Mouse (Mus musculus) ES-E14 (cell line): ENCODE data around the gene Rbm38. TPM values are rescaled to one million over a fixed set of nuclear protein-coding genes. Genes with fewer than 3 reads are reported as not detected.

ENCODE experiments used
- DNase-seq: peaks from one replicate; pipeline ENCODE4 v3.0.0-alpha.2; 2013; ENCODE audit warnings: low read depth, low spot score
- H3K27ac ChIP-seq: 2 replicates; pipeline ENCODE4 v1.5.1; 2012; ENCODE audit warnings: low read depth, mild to moderate bottlenecking, low read length, moderate library complexity, mixed read lengths; ENCODE audit not compliant: poor library complexity, insufficient read depth, severe bottlenecking
- H3K36me3 ChIP-seq: 2 replicates; pipeline ENCODE4 v1.6.1; 2012; ENCODE audit warnings: mild to moderate bottlenecking, low read length, moderate library complexity, mixed read lengths; ENCODE audit not compliant: control insufficient read depth, poor library complexity, insufficient read depth, severe bottlenecking
- H3K4me1 ChIP-seq, 2 experiments: fragments of 150-350 bp in 1 of 2; sonication (generic) in 1 of 2; 2 replicates each; pipeline ENCODE4 v1.6.1; 2012; ENCODE audit warnings: low read length in 2 of 2, mild to moderate bottlenecking in 1 of 2, mixed read lengths in 1 of 2; ENCODE audit not compliant: control insufficient read depth in 2 of 2, insufficient read depth in 2 of 2, poor library complexity in 1 of 2
- H3K4me3 ChIP-seq, 2 experiments: fragments of 150-350 bp in 1 of 2; sonication (generic) in 1 of 2; 2 replicates each; pipeline ENCODE4 v1.5.1; 2012; ENCODE audit warnings: low read length in 2 of 2, low read depth in 1 of 2, mild to moderate bottlenecking in 1 of 2, mixed read lengths in 1 of 2; ENCODE audit not compliant: insufficient read depth in 1 of 2, poor library complexity in 1 of 2, severe bottlenecking in 1 of 2
- H3K9ac ChIP-seq: 2 replicates; pipeline ENCODE4 v1.6.1; 2012; ENCODE audit warnings: low read depth, mild to moderate bottlenecking, low read length, mixed read lengths; ENCODE audit not compliant: poor library complexity, insufficient read depth, severe bottlenecking
- H3K9me3 ChIP-seq: fragments of 150-350 bp; sonication (generic); 2 replicates; pipeline ENCODE4 v1.6.1; 2012; ENCODE audit warnings: low read depth, mild to moderate bottlenecking, low read length; ENCODE audit not compliant: control insufficient read depth, insufficient read depth
- CHD2 ChIP-seq: IDR thresholded peaks from 2 replicates; pipeline ENCODE4 v1.6.1; 2014; ENCODE audit warnings: mild to moderate bottlenecking, low read depth, low read length, inconsistent platforms
- HCFC1 ChIP-seq: IDR thresholded peaks from 2 replicates; pipeline ENCODE4 v1.6.1; 2012; ENCODE audit warnings: low read length, inconsistent platforms, borderline replicate concordance; ENCODE audit not compliant: insufficient read depth
- MAFK ChIP-seq: IDR thresholded peaks from 2 replicates; pipeline ENCODE4 v1.6.1; 2014; ENCODE audit warnings: mild to moderate bottlenecking, low read depth, low read length, inconsistent platforms; ENCODE audit not compliant: insufficient read depth
- ZC3H11A ChIP-seq: IDR thresholded peaks from 2 replicates; pipeline ENCODE4 v1.6.1; 2012; ENCODE audit warnings: low read depth, mild to moderate bottlenecking, inconsistent platforms, low read length, borderline replicate concordance
- ZNF384 ChIP-seq: IDR thresholded peaks from 2 replicates; pipeline ENCODE4 v1.6.1; 2012; ENCODE audit warnings: low read depth, low read length, inconsistent platforms
- in situ Hi-C, 2 experiments: fragments of 600-800 bp; cut with MboI; formaldehyde crosslinking; loops; one replicate each; pipeline ENCODE4 v1.15.1; 2025; ENCODE audit warnings: low sequenced_read_pairs in 2 of 2, inconsistent platforms in 1 of 2; ENCODE audit not compliant: unreplicated experiment in 2 of 2
- total RNA-seq: library from RNA; depleted of rRNA; stranded (reverse); fragments of 300-350 nt; gene quantifications from 2 replicates; pipeline ENCODE4 v1.2.3, GENCODE M21; 2012

Gene Rbm38
- total RNA-seq, 1 experiment, result 26.7 TPM

- H3K36me3 ChIP-seq, result peaks cover 51% of the 10 kb centered on the region
- no peaks in the 10 kb centered on the region for H3K9me3 ChIP-seq
- TF ChIP-seq ZC3H11A (no peak), ZNF384 (no peak), HCFC1 (no peak), MAFK (no peak), CHD2 (no peak)
- H3K9ac ChIP-seq, result no peak overlapping the region
- no peak overlapping the region for H3K27ac ChIP-seq
- in situ Hi-C loops, result no loop called here
- no peak overlapping the region for H3K4me3 ChIP-seq
- peaks cover 0 to 10% of the 10 kb centered on the region in 2 experiments; a peak in 2 of 4 replicates for H3K4me1 ChIP-seq
- DNase-seq, result no peak
Measured at GRCm38 (mm10) chr2:173003737-173004136, 16.6 kb upstream of the Rbm38 start.

- DNase-seq, result no peak
- TF ChIP-seq ZC3H11A (no peak), MAFK (no peak), ZNF384 (no peak), HCFC1 (no peak), CHD2 (no peak)
- Histone ChIP-seq H3K4me1 (peaks cover 2 to 5% of the 10 kb centered on the region in 2 experiments; a peak in 1 of 4 replicates), H3K36me3 (peaks cover 81% of the 10 kb centered on the region), H3K27ac (no peak overlapping the region), H3K9ac (no peak overlapping the region), H3K4me3 (no peak overlapping the region), H3K9me3 (no peaks in the 10 kb centered on the region)
- in situ Hi-C loops, result no loop called here
Measured at GRCm38 (mm10) chr2:173010220-173010717, 10.0 kb upstream of the Rbm38 start.

GRCm38 (mm10) chr2:173011440-173011839 is 8.9 kb upstream of the Rbm38 start:
- peaks cover 2 to 5% of the 10 kb centered on the region in 2 experiments; a peak in 1 of 4 replicates for H3K4me1 ChIP-seq
- peaks cover 82% of the 10 kb centered on the region for H3K36me3 ChIP-seq
- no peak for TF ChIP-seq ZNF384
- no peak for TF ChIP-seq CHD2
- TF ChIP-seq ZC3H11A, result no peak
- no peak for TF ChIP-seq HCFC1
- no peak for TF ChIP-seq MAFK
- no peak overlapping the region for H3K27ac ChIP-seq
- in situ Hi-C loops, result no loop called here
- H3K4me3 ChIP-seq, result no peak overlapping the region
- DNase-seq, result no peak
- no peaks in the 10 kb centered on the region for H3K9me3 ChIP-seq
- H3K9ac ChIP-seq, result no peak overlapping the region

- Histone ChIP-seq H3K9me3 (no peaks in the 10 kb centered on the region), H3K9ac (no peak overlapping the region), H3K4me3 (no peak overlapping the region), H3K36me3 (peaks cover 53% of the 10 kb centered on the region), H3K27ac (no peak overlapping the region), H3K4me1 (peaks cover 2 to 11% of the 10 kb centered on the region in 2 experiments; a peak in 1 of 4 replicates)
- in situ Hi-C loops, result no loop called here
- DNase-seq, result no peak
- TF ChIP-seq ZC3H11A (no peak), ZNF384 (no peak), CHD2 (no peak), MAFK (no peak), HCFC1 (no peak)
Measured at GRCm38 (mm10) chr2:173014741-173015287, 5.5 kb upstream of the Rbm38 start.
